ENCODE assay signal across 9 mouse cellular contexts in the genomic region with DNA sequence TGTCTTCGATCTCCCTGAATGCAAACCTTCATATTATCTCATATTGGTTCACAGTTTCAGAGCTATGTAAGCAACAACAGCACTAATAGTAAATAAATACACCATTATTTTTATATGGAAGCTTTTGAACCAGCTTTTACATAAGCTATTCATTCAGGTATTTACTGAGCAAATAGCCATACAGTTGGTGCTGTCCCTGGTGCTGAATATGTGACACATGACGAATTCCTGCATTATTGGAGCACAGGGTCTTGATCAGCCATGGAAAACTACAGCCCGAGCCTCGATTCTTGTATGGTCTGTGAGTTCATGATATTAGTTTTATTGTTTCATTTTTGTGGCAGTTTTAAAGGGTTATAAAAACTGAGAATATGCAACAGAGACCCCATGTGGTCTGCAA.
DNase-seq lines count a peak whose midpoint lies in the region; ATAC-seq and TF ChIP-seq lines count a peak whose summit lies in the region.
"Had no signal": no experiment of that assay in that cellular context is flagged by ENCODE, and none has a peak within 500 bp of the region (broad histone marks: within the 10 kb centered on the region; RNA-seq: fewer than 3 reads in every experiment).

No protein-coding gene starts in this region.

- no peak for TF ChIP-seq EP300 in lung, postnatal 0 days (IDR thresholded peaks at IDR 0.05)

- no peak for ATAC-seq in lung, postnatal 0 days
- ATAC-seq in neural tube, embryonic 11.5 days (ENCODE audit: insufficient read depth, low FRiP score, low TSS enrichment): no peak

- H3K9me3 ChIP-seq in lung, postnatal 0 days (ENCODE audit: low read length): no peaks in the 10 kb centered on the region
- H3K9me3 ChIP-seq in neural tube, embryonic 11.5 days (ENCODE audit: control insufficient read depth, low read length): no peaks in the 10 kb centered on the region

- no peaks in the 10 kb centered on the region for H3K27me3 ChIP-seq in lung, postnatal 0 days (replicated peaks; ENCODE audit: insufficient read depth, low read length)
- H3K27me3 ChIP-seq in neural tube, embryonic 11.5 days (ENCODE audit: control insufficient read depth, insufficient read depth, low read length): no peaks in the 10 kb centered on the region

- no peak overlapping the region for H3K9ac ChIP-seq in lung, postnatal 0 days (replicated peaks; ENCODE audit: low read depth)
- H3K9ac ChIP-seq in neural tube, embryonic 11.5 days (ENCODE audit: low read length): no peak overlapping the region

- peak; percentile 40 for DNase-seq in lung, postnatal 0 days (ENCODE audit: low spot score)
- DNase-seq in lung, postnatal 25 days (ENCODE audit: low spot score): no peak
- DNase-seq in adipocyte (ENCODE audit: low spot score): peak; percentile 9
- peak; percentile 85 for DNase-seq in embryo, embryonic 11 days
- DNase-seq in neural tube, embryonic 11.5 days (ENCODE audit: low spot score): peak; percentile 32
- DNase-seq in right cerebral cortex, postnatal 4 days: no peak
- no peak for DNase-seq in frontal cortex, postnatal 25 days (ENCODE audit: low spot score in 2 of 2)
- DNase-seq: heart, adult 2 months; right cerebral cortex, postnatal 14 days had no signal

- H3K4me3 ChIP-seq in lung, postnatal 0 days (ENCODE audit: low read depth, low read length): no peak overlapping the region
- H3K4me3 ChIP-seq in neural tube, embryonic 11.5 days (ENCODE audit: low read depth, low read length): no peak overlapping the region
- H3K4me3 ChIP-seq: heart, adult 2 months had no signal

- no peak for TF ChIP-seq CTCF in lung, postnatal 0 days (IDR thresholded peaks at IDR 0.05)

- no peak overlapping the region for H3K4me2 ChIP-seq in lung, postnatal 0 days (replicated peaks; ENCODE audit: low read depth, low read length)
- H3K4me2 ChIP-seq in neural tube, embryonic 11.5 days (ENCODE audit: low read depth): no peak overlapping the region

- H3K36me3 ChIP-seq in lung, postnatal 0 days (ENCODE audit: insufficient read depth, low read length): no peaks in the 10 kb centered on the region
- H3K36me3 ChIP-seq in neural tube, embryonic 11.5 days (ENCODE audit: control insufficient read depth, insufficient read depth, low read length): no peaks in the 10 kb centered on the region

- H3K27ac ChIP-seq in lung, postnatal 0 days (ENCODE audit: low read length): no peak overlapping the region
- no peak overlapping the region for H3K27ac ChIP-seq in neural tube, embryonic 11.5 days (ENCODE audit: low read depth, low read length)
- H3K27ac ChIP-seq: heart, adult 2 months had no signal

- 51% methylated on average over 4 of the region's 4 CpGs for WGBS in lung, postnatal 0 days
- 65% methylated on average over 4 of the region's 4 CpGs for WGBS in neural tube, embryonic 11.5 days

- H3K4me1 ChIP-seq in lung, postnatal 0 days (ENCODE audit: insufficient read depth, low read depth, low read length): no peaks in the 10 kb centered on the region
- no peaks in the 10 kb centered on the region for H3K4me1 ChIP-seq in neural tube, embryonic 11.5 days (ENCODE audit: control insufficient read depth, insufficient read depth, low read length)

Comparison
In these comparisons a context has a peak if more than half of its experiments do, and no peak if none do; other contexts are left out.
1. DNase-seq: peak in lung, postnatal 0 days (single experiment), adipocyte (single experiment), embryo, embryonic 11 days (single experiment) and neural tube, embryonic 11.5 days (single experiment); none in lung, postnatal 25 days (single experiment), right cerebral cortex, postnatal 4 days (single experiment) and frontal cortex, postnatal 25 days (0 of 2).